Mouse (Mus musculus) kidney, adult 2 months (tissue): Measurements from ENCODE around the gene Gabrb1. TPM values are rescaled to one million over a fixed set of nuclear protein-coding genes. Genes with fewer than 3 reads are reported as not detected.
"Not testable (repeated sequence)": the region's sequence is repeated elsewhere in the genome, so short reads cannot be mapped to it uniquely, and the experiment has no call there.

Source experiments
- DNase-seq: peaks from one replicate; pipeline ENCODE4 v3.0.0; 2021
- H3K27ac ChIP-seq: fragments of 200-500 bp; 2 replicates; pipeline ENCODE4 v1.5.1; 2012; ENCODE audit warnings: low read depth, low read length, control low read depth, inconsistent platforms; ENCODE audit not compliant: insufficient read depth
- H3K27me3 ChIP-seq: fragments of 200-500 bp; replicated peaks from 2 replicates; pipeline ENCODE4 v1.6.1; 2012; ENCODE audit warnings: mild to moderate bottlenecking, moderate library complexity, low read length, inconsistent platforms; ENCODE audit not compliant: control insufficient read depth, insufficient read depth
- H3K36me3 ChIP-seq: fragments of 200-500 bp; 2 replicates; pipeline ENCODE4 v1.6.1; 2012; ENCODE audit warnings: mild to moderate bottlenecking, moderate library complexity, low read length, inconsistent platforms; ENCODE audit not compliant: control insufficient read depth, insufficient read depth
- H3K4me1 ChIP-seq: fragments of 200-500 bp; 2 replicates; pipeline ENCODE4 v1.6.1; 2011; ENCODE audit warnings: low read length; ENCODE audit not compliant: control insufficient read depth, insufficient read depth
- H3K4me3 ChIP-seq: fragments of 200-500 bp; 2 replicates; pipeline ENCODE4 v1.5.1; 2011; ENCODE audit warnings: mild to moderate bottlenecking, low read depth, low read length, control low read depth; ENCODE audit not compliant: insufficient read depth
- CTCF ChIP-seq: fragments of 200-500 bp; conservative IDR thresholded peaks from 2 replicates; pipeline ENCODE4 v1.5.1; 2011; ENCODE audit warnings: low read depth, mild to moderate bottlenecking, control low read depth, low read length, moderate library complexity, mixed read lengths; ENCODE audit not compliant: insufficient read depth, insufficient read length
- POLR2A ChIP-seq: fragments of 200-500 bp; IDR thresholded peaks from one replicate; pipeline ENCODE4 v1.6.1; 2011; ENCODE audit warnings: low read depth, low read length, control low read depth
- WGBS: fragments of 180-500 bp; shearing (Covaris S2); methylation state at CpG from one replicate; pipeline ENCODE4 v1.1.7; 2018; 5-methylcytosine and 5-hydroxymethylcytosine counted together
- polyA plus RNA-seq: library from polyadenylated mRNA; depleted of rRNA; stranded (reverse); fragments of >200 nt; gene quantifications from 2 replicates; pipeline ENCODE4 v1.2.3, GENCODE M21; 2012

The Gabrb1 gene
- polyA plus RNA-seq, 1 experiment = 0.08 TPM

DNA sequence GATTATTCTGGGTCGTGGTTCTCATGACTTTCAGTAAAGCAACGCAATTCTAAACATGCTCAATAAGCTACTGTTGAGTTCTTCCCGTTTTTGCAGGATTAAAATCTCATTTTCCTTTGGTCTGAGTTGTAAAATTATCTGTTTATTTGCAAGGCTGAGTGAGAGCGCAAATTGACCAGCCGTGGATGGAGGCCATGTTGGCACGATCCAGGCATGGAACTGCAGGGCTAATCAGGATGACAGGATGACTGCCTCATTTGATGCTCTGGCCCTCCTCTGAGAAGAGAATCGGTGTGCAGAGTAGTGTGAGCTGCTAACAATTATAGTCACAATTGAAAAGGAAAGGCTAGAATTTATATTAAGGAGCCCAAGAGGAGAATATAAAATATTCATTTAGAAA is 480.3 kb downstream of the Gabrb1 start:
- DNase-seq = no peak
- WGBS = 88% methylated on average over 7 of the region's 7 CpGs
- H3K4me1 ChIP-seq = no peaks in the 10 kb centered on the region
- no peak overlapping the region for H3K27ac ChIP-seq
- no peaks in the 10 kb centered on the region for H3K36me3 ChIP-seq
- TF ChIP-seq POLR2A (no peak), CTCF (no peak)
- H3K27me3 ChIP-seq = no peaks in the 10 kb centered on the region
- H3K4me3 ChIP-seq = no peak overlapping the region

DNA sequence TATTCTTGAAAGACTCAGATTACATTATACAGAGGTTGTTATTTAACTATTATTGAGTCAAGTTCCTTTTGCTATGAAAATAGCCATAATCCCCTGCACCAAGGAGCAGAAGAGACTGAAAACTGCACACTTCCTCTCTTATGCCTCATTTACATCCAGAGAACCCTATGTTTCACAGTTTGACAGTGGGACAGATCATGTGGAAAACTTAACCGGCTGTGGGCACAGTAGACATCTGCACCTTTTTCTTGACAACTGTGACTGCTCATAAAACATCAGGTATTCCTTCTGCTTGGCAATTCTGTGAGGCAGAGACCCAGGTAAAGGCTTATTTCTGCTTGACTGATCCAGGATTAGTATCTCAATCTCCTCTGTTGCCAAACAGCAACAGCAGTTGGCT is 481.7 kb downstream of the Gabrb1 start:
- H3K27me3 ChIP-seq = no peaks in the 10 kb centered on the region
- no peak overlapping the region for H3K4me3 ChIP-seq
- no peak overlapping the region for H3K27ac ChIP-seq
- no peaks in the 10 kb centered on the region for H3K36me3 ChIP-seq
- no peak for DNase-seq
- no peaks in the 10 kb centered on the region for H3K4me1 ChIP-seq
- no peak for TF ChIP-seq POLR2A
- WGBS = 41% methylated on average over 1 of the region's 1 CpGs

DNA sequence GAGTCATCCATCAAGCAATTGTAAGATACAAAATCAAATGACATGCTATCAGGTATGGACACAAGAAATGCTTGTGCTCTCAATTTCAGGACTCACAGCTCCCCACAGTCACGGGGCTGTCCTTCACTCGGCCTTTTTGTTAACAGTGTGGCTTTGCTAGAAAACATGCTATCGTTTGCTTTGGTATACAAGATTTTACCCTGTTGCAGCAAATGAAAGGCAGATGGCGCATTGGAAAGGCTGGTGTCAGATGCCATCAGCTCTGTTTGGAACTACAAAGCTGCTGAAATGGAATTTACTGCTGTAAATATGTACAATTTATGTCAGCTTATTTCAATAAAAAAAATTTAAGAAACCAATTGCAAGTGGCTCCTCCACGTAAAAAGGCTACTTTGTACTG is 490.8 kb downstream of the Gabrb1 start:
- no peak for TF ChIP-seq CTCF
- no peak for TF ChIP-seq POLR2A
- no peak for DNase-seq
- 88% methylated on average over 5 of the region's 5 CpGs for WGBS
- Histone ChIP-seq H3K27me3 (no peaks in the 10 kb centered on the region), H3K4me3 (no peak overlapping the region), H3K36me3 (no peaks in the 10 kb centered on the region), H3K4me1 (no peaks in the 10 kb centered on the region), H3K27ac (no peak overlapping the region)

GRCm38 (mm10) chr5:72150870-72151269 is 493.0 kb downstream of the Gabrb1 start:
- no peak for DNase-seq
- Histone ChIP-seq H3K4me3 (no peak overlapping the region), H3K4me1 (no peaks in the 10 kb centered on the region), H3K36me3 (no peaks in the 10 kb centered on the region), H3K27me3 (no peaks in the 10 kb centered on the region), H3K27ac (no peak overlapping the region)
- 98% methylated on average over 5 of the region's 5 CpGs for WGBS
- no peak for TF ChIP-seq POLR2A
- TF ChIP-seq CTCF = no peak

- not testable (repeated sequence) for DNase-seq, H3K4me1 ChIP-seq, H3K36me3 ChIP-seq, H3K27me3 ChIP-seq, H3K27ac ChIP-seq, H3K4me3 ChIP-seq
- WGBS = 83% methylated on average over 3 of the region's 3 CpGs
Observed at GRCm38 (mm10) chr5:72155686-72156085, 497.8 kb downstream of the Gabrb1 start.

DNA sequence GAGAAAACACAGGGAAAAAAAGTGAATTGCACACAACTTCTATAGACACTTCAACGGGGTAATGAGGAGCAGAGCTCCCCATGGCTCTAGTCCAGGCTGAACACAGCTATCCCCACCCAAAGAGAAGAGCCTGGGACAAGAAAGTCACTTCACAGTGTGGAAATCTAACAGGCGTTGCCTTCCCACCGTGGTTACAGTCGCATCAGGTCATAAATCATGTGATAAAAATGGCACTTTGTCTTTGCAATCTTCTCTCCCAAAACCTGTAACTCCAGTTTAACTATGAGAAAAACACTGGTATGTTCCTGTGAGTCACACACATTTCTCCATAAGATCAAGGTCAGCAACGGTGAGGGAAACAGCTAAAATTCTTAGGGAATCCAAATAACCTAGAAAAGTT is 498.7 kb downstream of the Gabrb1 start:
- Histone ChIP-seq H3K27me3 (no peaks in the 10 kb centered on the region), H3K4me3 (no peak overlapping the region), H3K27ac (no peak overlapping the region), H3K36me3 (peaks cover 5% of the 10 kb centered on the region), H3K4me1 (peaks cover under 1% of the 10 kb centered on the region; the same call in 1 of the 2 replicates)
- WGBS = 69% methylated on average over 5 of the region's 5 CpGs
- DNase-seq = no peak
- TF ChIP-seq POLR2A (no peak), CTCF (no peak)

DNA sequence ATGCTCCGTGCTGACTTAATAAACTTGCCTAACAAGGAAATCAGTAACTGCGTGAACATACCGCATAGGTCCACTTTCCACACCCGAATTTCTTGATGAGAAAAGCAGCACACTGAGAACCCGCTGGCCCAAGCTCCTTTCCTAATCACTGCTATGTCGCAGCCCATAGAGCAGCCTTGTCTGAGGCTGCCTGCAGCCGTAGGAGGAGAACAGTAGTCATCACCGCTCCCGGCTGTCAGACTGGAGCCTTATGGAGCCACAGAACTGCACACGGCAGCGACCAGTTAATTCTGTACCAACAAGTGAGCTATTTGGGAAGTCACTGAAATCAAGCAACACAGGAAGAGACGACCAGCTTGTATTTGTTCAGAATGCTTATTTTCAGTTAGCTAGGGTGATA is 500.8 kb downstream of the Gabrb1 start:
- WGBS = 83% methylated on average over 12 of the region's 12 CpGs
- no peak for DNase-seq
- no peaks in the 10 kb centered on the region for H3K27me3 ChIP-seq
- TF ChIP-seq POLR2A (no peak), CTCF (no peak)
- peaks cover 6% of the 10 kb centered on the region for H3K36me3 ChIP-seq
- H3K27ac ChIP-seq = no peak overlapping the region
- no peak overlapping the region for H3K4me3 ChIP-seq
- H3K4me1 ChIP-seq = peaks cover 5% of the 10 kb centered on the region; the same call in 1 of the 2 replicates

GRCm38 (mm10) chr5:72159537-72159936 is 501.6 kb downstream of the Gabrb1 start:
- H3K36me3 ChIP-seq = peaks cover 6% of the 10 kb centered on the region

More at GRCm38 (mm10) chr5:72159537-72159936, 501.6 kb downstream of the Gabrb1 start:
- Histone ChIP-seq H3K27ac (no peak overlapping the region), H3K4me1 (peaks cover 5% of the 10 kb centered on the region; the same call in 1 of the 2 replicates), H3K27me3 (no peaks in the 10 kb centered on the region), H3K4me3 (no peak overlapping the region)
- 63% methylated on average over 6 of the region's 6 CpGs for WGBS
- no peak for DNase-seq
- TF ChIP-seq CTCF = no peak
- TF ChIP-seq POLR2A = no peak
